Mouse (Mus musculus): ENCODE measurements at regions not wholly inside any gene's neighbourhood (a gene's known extent, or its start where the extent isn't known, plus 50 kb on each side); places are given as distances from the start of the nearest gene placed in this dataset.
A peak's percentile ranks its signal among the peaks of the same experiment; 100 is the strongest.

DNA sequence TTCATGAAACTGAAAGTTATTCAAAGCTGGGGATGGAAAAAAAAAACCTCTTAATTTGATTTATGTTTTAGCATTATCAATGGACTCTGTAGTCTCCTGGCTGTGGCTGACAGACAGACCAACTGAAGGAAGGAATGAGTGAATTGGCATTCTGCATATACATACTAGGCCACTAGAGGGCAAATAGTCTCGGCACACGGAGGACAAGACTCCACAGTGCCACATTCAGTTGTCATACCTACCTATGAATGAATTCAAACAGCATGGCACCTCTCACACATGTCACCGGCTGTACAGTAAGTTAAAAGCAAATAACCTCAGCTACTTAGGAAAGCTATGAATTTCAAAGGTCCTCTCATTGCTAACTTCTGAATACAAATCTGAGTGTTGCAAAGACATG, 200.5 kb downstream of the Rab11fip2 start:
- DNase-seq (ENCODE audit: low spot score) = peak; percentile 60

DNA sequence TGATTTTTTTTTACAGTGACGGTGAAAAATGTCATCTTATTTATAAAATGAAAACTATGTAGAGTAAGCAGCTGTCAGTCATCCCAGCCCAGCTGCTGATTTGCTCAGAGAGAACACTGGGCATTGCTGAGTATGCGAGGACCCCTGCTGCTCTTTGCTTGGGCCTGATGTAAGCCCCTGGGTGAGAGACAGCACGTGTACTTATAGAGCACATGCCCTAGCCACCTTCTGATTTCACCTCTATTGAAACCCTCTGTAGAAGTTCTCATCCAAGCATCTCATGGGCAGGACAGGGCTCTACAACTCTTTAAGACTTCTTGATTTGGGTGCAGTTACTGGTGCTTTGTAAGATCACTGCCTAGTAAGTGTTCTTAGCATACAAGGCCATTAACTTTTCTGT, 182.2 kb downstream of the Rab11fip2 start:
- DNase-seq (ENCODE audit: low spot score) = no peak

DNA sequence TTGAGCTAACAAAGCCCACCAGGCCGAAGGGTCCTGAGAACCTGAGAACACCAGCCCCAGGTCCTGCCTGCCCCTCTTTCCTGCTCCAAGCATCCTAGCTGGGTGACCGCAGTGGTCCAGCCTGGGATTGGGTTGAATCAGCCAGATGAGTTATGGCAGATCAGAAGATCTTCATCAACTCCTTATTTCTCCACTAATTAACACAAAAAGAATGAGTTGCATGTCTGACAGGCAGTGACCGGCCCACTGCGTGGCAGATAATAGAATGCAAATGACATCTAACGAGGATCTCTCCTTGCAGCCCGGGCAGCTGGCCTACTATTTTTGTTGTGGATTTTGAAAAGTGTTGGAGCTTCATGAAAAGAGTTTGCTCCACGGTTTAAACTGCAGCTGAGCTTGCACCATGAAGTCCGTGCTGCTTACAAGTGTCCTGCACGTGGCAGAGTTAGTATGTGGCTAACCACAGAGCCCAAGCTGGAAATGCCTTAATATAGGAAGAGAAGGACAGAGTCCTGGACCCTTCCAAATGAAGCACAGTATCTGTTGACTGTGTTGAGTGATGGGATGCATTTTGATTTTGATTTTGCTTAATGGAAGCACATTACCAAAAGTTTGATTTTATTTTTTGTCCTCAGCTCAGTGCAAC, 158.9 kb downstream of the Rab11fip2 start:
- DNase-seq (ENCODE audit: low spot score) = no peak

DNA sequence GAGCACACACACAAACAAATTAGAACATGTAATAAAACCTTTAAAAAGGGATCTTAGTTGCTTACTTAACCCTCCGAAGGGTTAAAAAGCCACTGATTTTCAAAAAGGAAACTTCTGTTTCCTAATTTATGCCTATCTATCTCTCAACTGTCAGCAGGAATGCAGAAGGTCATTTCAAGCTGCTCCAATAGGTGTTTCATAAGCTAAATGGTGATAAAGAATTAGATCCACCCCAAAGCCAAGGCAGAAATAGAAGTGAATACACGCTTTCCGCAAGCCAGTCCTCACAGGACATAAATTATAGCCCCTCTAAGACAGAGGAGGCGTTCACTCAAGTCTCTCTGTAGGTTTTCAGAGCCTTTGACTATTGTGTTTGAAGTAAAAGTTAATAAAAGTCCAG, 112.2 kb downstream of the Rab11fip2 start:
- no peak for DNase-seq (ENCODE audit: low spot score)

DNA sequence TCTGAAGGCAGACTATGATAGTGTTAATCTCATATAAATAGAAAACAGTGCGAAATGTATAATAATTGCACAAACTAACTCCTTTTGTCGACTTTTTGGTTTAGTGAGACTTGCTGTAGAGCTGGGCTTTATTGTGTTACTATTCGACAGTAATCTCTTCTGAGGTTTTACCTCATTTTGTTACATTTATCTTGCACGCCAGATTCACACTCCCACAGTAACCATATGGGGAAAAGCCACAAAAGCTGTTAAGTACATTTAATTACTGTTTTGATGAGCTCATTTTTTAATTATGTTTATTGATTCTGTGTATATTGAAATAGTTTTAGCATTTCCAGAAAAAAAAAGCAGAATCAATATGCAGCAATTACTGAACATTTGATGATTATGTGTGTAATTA, 106.3 kb downstream of the Rab11fip2 start:
- no peak for DNase-seq (ENCODE audit: low spot score)

DNA sequence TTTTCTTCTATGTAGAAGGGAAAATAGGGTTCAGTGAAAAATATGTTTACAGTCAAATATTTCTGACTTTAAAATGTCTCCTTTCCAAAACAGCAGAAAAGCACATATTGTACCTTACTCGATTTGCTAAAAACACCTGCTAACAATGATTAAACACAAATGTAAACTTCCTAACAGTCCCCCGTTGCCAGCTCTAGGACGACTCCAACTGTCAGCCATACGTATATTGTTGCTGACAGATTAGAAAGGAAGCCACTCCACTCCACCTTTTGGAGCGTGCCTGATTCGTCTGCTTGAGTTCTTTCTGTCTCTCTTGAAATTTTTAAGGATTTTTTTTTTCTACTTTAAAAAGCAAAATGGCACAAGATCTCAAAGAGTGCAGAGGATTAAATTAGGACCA, 105.8 kb downstream of the Rab11fip2 start:
- no peak for DNase-seq (ENCODE audit: low spot score)

DNA sequence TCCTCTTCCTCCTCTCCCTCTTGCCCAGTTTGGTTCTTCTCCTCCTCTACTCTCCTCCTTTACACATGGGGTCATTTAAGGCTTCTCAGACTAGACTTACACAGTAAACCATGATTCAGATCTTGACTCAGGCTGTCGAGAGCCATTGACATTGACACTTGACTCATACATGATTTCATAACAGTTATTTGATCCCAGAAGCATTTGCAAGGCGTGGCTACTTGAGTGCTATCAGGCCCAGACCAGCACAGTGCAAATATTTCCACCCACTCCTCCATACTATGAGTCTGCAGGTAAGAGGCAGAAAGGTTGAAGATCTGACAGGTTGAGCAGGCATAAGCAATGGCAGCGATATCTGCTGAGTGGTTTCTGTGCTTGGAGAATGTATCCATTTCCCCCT, 99.2 kb downstream of the Rab11fip2 start:
- DNase-seq (ENCODE audit: low spot score) = peak; percentile 31

DNA sequence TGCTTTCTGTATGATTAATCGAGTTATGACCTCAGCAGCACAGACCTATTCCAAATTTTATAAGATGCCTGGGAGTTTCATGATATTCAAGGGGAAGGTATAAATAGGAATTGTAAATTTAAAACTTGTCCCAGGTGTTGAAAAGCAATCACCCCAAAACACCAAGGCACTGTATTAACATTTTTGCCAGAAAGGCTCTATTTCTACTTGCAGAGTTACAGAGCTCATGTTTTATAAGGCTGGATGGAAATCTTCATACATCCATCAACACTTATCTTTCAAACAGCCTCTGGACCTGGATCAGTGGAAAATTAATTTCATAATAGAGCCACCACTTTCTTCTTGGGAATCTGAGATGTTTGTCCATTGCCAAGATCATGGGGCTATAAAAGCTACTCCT, 96.6 kb downstream of the Rab11fip2 start:
- no peak for DNase-seq (ENCODE audit: low spot score)

DNA sequence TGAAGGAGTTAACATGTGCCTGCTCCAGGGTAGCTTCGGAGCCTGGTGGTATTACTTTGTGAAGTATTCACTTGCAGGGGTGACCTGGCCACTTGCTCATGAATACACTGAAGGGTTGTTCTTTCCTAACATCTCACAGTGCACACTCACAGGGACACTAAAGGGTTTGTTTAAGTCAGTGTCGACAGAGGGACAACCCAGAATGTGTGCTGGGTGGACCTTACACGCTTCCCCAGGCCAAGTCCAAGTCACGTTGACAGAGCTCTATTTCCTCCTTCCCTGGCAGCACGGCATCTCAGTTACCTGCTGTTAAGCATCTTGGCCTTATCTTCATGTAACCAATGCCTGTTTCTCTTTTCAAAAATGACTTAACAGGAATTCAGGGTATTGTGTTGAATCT, 92.8 kb downstream of the Rab11fip2 start:
- DNase-seq (ENCODE audit: low spot score) = no peak

DNA sequence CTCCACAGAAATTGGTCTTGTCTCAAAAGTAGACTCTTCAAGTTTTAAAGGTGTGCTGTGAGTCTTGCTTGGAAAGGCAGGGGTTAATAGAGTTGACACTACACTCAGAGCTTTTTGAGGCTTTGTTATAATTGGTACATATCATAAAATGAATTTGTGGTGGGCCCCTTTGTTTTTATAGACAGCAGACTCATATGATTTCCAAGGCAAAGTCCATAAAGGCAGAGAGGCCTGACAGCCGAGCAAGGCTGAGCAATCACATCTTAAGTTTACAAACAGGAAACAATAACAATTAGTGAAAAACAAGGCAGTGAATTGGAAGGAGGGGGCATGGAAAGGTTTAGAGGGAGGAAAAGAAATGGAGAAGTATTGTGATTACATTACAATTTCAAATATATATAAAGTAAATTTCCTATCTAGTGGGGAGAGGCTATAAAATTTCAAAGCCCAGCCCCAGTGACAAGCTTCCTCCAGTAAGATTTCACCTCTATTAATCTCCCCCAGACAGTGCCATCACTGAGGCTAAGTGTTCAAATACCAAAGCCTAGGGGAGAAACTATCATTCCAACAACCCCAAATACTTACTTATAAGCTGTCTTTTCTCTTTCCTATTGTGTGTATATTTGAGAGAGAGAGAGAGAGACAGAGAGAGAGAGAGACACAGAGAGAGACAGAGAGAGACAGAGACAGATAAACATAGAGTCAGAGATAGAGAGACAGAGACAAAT, 91.3 kb downstream of the Rab11fip2 start:
- DNase-seq (ENCODE audit: low spot score) = no peak
